Mouse (Mus musculus) forebrain, embryonic 10.5 days (tissue): ENCODE measurements around the gene Ankrd16. TPM values are rescaled to one million over a fixed set of nuclear protein-coding genes. Genes with fewer than 3 reads are reported as not detected.
A peak's percentile ranks its signal among the peaks of the same experiment; 100 is the strongest.

Experiments
- DNase-seq: peaks from one replicate; pipeline ENCODE4 v3.0.0-alpha.2; 2017; ENCODE audit warnings: low spot score; ENCODE audit errors: extremely low spot score
- H3K27ac ChIP-seq: fragments of 300-500 bp; sonication (generic); 2 replicates; pipeline ENCODE4 v1.5.1; 2016; ENCODE audit warnings: mild to moderate bottlenecking
- H3K27me3 ChIP-seq: fragments of 300-500 bp; sonication (generic); 2 replicates; pipeline ENCODE4 v1.6.1; 2016; ENCODE audit warnings: mild to moderate bottlenecking; ENCODE audit not compliant: poor library complexity, severe bottlenecking
- H3K36me3 ChIP-seq: fragments of 300-500 bp; sonication (generic); replicated peaks from 2 replicates; pipeline ENCODE4 v1.6.1; 2016; ENCODE audit warnings: mild to moderate bottlenecking, moderate library complexity
- H3K4me1 ChIP-seq: fragments of 300-500 bp; sonication (generic); 2 replicates; pipeline ENCODE4 v1.6.1; 2016
- H3K4me3 ChIP-seq: fragments of 300-500 bp; sonication (generic); 2 replicates; pipeline ENCODE4 v1.5.1; 2016; ENCODE audit warnings: mild to moderate bottlenecking, moderate library complexity
- H3K9me3 ChIP-seq: fragments of 300-500 bp; sonication (generic); 2 replicates; pipeline ENCODE4 v1.6.1; 2016; ENCODE audit warnings: mild to moderate bottlenecking, moderate library complexity
- WGBS: fragments of 180-500 bp; shearing (Covaris S2); methylation state at CpG from one replicate; pipeline ENCODE4 v1.1.7; 2016; 5-methylcytosine and 5-hydroxymethylcytosine counted together
- polyA plus RNA-seq: library from polyadenylated mRNA; unstranded; fragments of >200 nt; fragmentation: Nextera tagmentation; extraction: Ambion mirVana; gene quantifications from 2 replicates; pipeline ENCODE4 v1.2.1, GENCODE M21; 2016

The Ankrd16 gene
- polyA plus RNA-seq, 1 experiment from 2014 or later, result 46.4 TPM

- Histone ChIP-seq H3K27me3 (no peaks in the 10 kb centered on the region), H3K4me3 (no peak overlapping the region), H3K27ac (no peak overlapping the region), H3K9me3 (no peaks in the 10 kb centered on the region), H3K4me1 (peaks cover 19% of the 10 kb centered on the region), H3K36me3 (peaks cover 5% of the 10 kb centered on the region)
- WGBS, result 93% methylated on average over 10 of the region's 10 CpGs
- no peak for DNase-seq
These were observed 3.2 kb upstream of the Ankrd16 start for GRCm38 (mm10) chr2:11774426-11774825.

GRCm38 (mm10) chr2:11775121-11775520 lies 2.6 kb upstream of the Ankrd16 start:
- no peak for DNase-seq
- no peak overlapping the region for H3K4me3 ChIP-seq
- peaks cover 7% of the 10 kb centered on the region for H3K36me3 ChIP-seq
- H3K4me1 ChIP-seq, result peaks cover 26% of the 10 kb centered on the region
- no peak overlapping the region for H3K27ac ChIP-seq
- H3K27me3 ChIP-seq, result no peaks in the 10 kb centered on the region
- WGBS, result 88% methylated on average over 5 of the region's 5 CpGs
- no peaks in the 10 kb centered on the region for H3K9me3 ChIP-seq

- no peak for DNase-seq
- peak overlapping the region; percentile 74 for H3K4me3 ChIP-seq
- WGBS, result 57% methylated on average over 8 of the region's 8 CpGs
- H3K27me3 ChIP-seq, result no peaks in the 10 kb centered on the region
- peaks cover 27% of the 10 kb centered on the region for H3K4me1 ChIP-seq
- H3K9me3 ChIP-seq, result no peaks in the 10 kb centered on the region
- H3K36me3 ChIP-seq, result peaks cover 20% of the 10 kb centered on the region
- H3K27ac ChIP-seq, result peak overlapping the region; percentile 92
These were observed 1.3 kb upstream of the Ankrd16 start for GRCm38 (mm10) chr2:11776415-11776814.

GRCm38 (mm10) chr2:11778087-11778823 lies 579 bp downstream of the Ankrd16 start:
- Histone ChIP-seq H3K27me3 (no peaks in the 10 kb centered on the region), H3K4me3 (peak overlapping the region; percentile 74), H3K27ac (peak overlapping the region; percentile 92), H3K4me1 (peaks cover 27% of the 10 kb centered on the region), H3K36me3 (peaks cover 38% of the 10 kb centered on the region), H3K9me3 (no peaks in the 10 kb centered on the region)
- peak; percentile 90 for DNase-seq
- WGBS, result under 1% methylated on average over 43 of the region's 43 CpGs

GRCm38 (mm10) chr2:11784159-11784558 lies 6.5 kb downstream of the Ankrd16 start:
- no peaks in the 10 kb centered on the region for H3K27me3 ChIP-seq
- peaks cover 11% of the 10 kb centered on the region for H3K4me1 ChIP-seq
- peaks cover 96% of the 10 kb centered on the region for H3K36me3 ChIP-seq
- 97% methylated on average over 6 of the region's 6 CpGs for WGBS
- DNase-seq, result no peak
- H3K9me3 ChIP-seq, result no peaks in the 10 kb centered on the region
- no peak overlapping the region for H3K4me3 ChIP-seq
- no peak overlapping the region for H3K27ac ChIP-seq

- 78% methylated on average over 4 of the region's 4 CpGs for WGBS
- Histone ChIP-seq H3K27me3 (no peaks in the 10 kb centered on the region), H3K9me3 (no peaks in the 10 kb centered on the region), H3K4me3 (no peak overlapping the region), H3K36me3 (peaks cover 45% of the 10 kb centered on the region), H3K4me1 (no peaks in the 10 kb centered on the region), H3K27ac (no peak overlapping the region)
- no peak for DNase-seq
These were observed 17.0 kb downstream of the Ankrd16 start for GRCm38 (mm10) chr2:11794668-11795067.

- no peak for DNase-seq
- Histone ChIP-seq H3K4me1 (no peaks in the 10 kb centered on the region), H3K9me3 (no peaks in the 10 kb centered on the region), H3K27ac (peak overlapping the region; percentile 15; the same call in 1 of the 2 replicates), H3K27me3 (no peaks in the 10 kb centered on the region), H3K36me3 (peaks cover 17% of the 10 kb centered on the region), H3K4me3 (no peak overlapping the region)
- WGBS, result 70% methylated on average over 5 of the region's 5 CpGs
These were observed 20.3 kb downstream of the Ankrd16 start for GRCm38 (mm10) chr2:11797930-11798364.

- WGBS, result 87% methylated on average over 2 of the region's 2 CpGs
- H3K36me3 ChIP-seq, result no peaks in the 10 kb centered on the region
- H3K9me3 ChIP-seq, result no peaks in the 10 kb centered on the region
- no peak overlapping the region for H3K4me3 ChIP-seq
- H3K27me3 ChIP-seq, result no peaks in the 10 kb centered on the region
- H3K4me1 ChIP-seq, result no peaks in the 10 kb centered on the region
- DNase-seq, result no peak
- H3K27ac ChIP-seq, result no peak overlapping the region
These were observed 23.7 kb downstream of the Ankrd16 start for GRCm38 (mm10) chr2:11801299-11801930.

Other genes starting within 250 kb of the Ankrd16 start
- 15.5 and 17.0 TPM in 2 replicates for gene Pfkfb3, start 223.8 kb upstream of the Ankrd16 start, polyA plus RNA-seq
- gene Rbm17, start 173.7 kb upstream of the Ankrd16 start, polyA plus RNA-seq, result 203 and 213 TPM in 2 replicates
- gene Gm17490, start 151.6 kb upstream of the Ankrd16 start, polyA plus RNA-seq, result not detected in 2 replicates
- not detected in 2 replicates for gene Il2ra, start 135.1 kb upstream of the Ankrd16 start, polyA plus RNA-seq
- gene Il15ra, start 72.6 kb upstream of the Ankrd16 start, polyA plus RNA-seq, result 0.31 and 0.55 TPM in 2 replicates
- gene Fbh1, start 294 bp upstream of the Ankrd16 start, polyA plus RNA-seq, result 104 TPM in 2 replicates